Mouse (Mus musculus): ENCODE measurements around the gene Fli1. TPM values are rescaled to one million over a fixed set of nuclear protein-coding genes. Genes with fewer than 3 reads are reported as not detected.

Gene Fli1
- polyA plus RNA-seq, 1 experiment from 2014 or later, result 17.6 TPM

DNA sequence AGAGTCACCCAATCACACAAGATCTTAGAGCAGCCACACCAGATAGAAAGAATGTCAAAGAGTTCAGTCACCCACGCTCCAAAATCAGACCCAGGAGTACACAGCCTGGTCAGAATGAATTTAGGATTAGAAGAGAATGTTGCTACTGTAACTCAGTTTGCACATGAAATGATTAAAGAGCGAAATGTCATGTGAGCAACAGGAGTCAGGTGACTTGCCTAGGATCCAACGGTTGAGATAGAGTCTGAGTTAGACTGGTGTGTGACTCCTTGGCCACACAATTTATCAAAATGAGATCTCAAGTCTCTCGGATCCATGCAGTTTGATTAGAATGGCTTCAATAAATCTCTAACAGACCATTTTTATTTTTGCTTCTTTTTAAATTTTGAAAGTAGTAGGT, 11.1 kb downstream of the Fli1 start:
- H3K36me3 ChIP-seq, result no peaks in the 10 kb centered on the region
- DNase-seq (ENCODE audit: low spot score), result no peak
- no peaks in the 10 kb centered on the region for H3K4me1 ChIP-seq
- H3K27me3 ChIP-seq (ENCODE audit: low read depth, poor library complexity, severe bottlenecking), result no peaks in the 10 kb centered on the region
- no peak overlapping the region for H3K4me3 ChIP-seq
- H3K9me3 ChIP-seq (replicated peaks), result no peaks in the 10 kb centered on the region
- WGBS, result 90% methylated on average over 4 of the region's 4 CpGs
- H3K27ac ChIP-seq (replicated peaks), result no peak overlapping the region

DNA sequence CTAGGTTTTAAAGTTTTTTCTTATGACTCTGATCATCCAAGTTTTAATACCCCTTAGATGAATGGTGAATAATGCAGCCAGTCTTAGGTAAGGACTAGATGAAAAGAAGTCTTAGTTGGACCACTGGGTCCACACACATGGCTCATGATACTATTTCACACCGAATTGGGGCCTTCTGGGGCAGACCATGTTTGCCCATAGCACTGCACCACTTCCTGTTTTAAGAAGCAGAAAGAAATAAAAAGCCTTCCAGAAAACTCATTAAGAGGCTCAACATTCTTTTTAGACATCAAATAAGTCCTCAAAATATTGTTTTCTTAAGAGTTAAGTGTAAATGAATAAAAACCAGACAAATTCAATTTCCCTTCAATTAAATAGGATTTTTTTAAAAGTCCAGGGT, 11.7 kb downstream of the Fli1 start:
- H3K4me3 ChIP-seq, result no peak overlapping the region
- no peak for DNase-seq (ENCODE audit: low spot score)
- H3K36me3 ChIP-seq, result no peaks in the 10 kb centered on the region
- H3K4me1 ChIP-seq, result no peaks in the 10 kb centered on the region
- H3K27ac ChIP-seq (replicated peaks), result no peak overlapping the region
- no peaks in the 10 kb centered on the region for H3K27me3 ChIP-seq (ENCODE audit: low read depth, poor library complexity, severe bottlenecking)
- H3K9me3 ChIP-seq (replicated peaks), result no peaks in the 10 kb centered on the region
- 78% methylated on average over 1 of the region's 1 CpGs for WGBS

DNA sequence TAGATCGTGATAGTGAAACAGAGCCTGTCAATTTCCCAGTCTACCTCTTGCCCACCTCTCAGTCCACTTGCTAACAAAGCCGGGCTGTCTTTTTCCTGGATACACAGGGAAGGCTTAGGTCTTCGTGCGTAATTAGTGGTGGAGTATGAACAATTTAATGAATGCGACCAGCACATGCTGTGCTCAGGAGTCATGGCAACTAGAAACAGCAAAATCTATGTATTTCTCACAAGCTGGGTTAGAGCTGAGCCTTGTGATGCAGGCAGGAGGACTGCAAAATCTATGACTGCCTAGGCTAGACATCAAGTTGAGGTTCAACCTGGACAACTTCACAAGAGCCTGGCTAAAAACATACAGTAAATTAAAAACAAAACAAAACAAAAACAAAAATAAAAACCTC, 12.5 kb downstream of the Fli1 start:
- Histone ChIP-seq H3K4me3 (no peak overlapping the region), H3K4me1 (no peaks in the 10 kb centered on the region), H3K27me3 (ENCODE audit: low read depth, poor library complexity, severe bottlenecking) (no peaks in the 10 kb centered on the region), H3K9me3 (replicated peaks) (no peaks in the 10 kb centered on the region), H3K36me3 (no peaks in the 10 kb centered on the region), H3K27ac (replicated peaks) (no peak overlapping the region)
- no peak for DNase-seq (ENCODE audit: low spot score)
- WGBS, result 72% methylated on average over 5 of the region's 5 CpGs

DNA sequence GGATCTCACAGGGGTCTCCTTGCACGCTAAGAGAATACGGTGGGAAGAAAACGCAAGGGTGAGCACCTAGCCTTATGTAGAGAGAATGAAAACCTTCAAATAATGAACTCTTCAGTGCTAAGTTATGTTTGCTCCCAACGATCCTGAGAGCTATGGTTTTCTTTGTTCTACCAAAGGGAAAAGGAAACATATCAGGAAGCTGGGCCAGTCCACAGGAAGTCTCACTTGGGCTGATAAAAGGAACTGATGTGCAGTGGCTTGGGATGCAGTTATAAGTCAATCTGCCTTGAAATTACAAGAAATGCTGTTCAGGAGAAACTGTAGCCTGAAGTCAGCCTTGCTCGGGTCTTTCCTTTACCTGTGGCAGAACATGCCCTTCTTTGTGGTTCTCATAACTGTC, 13.1 kb downstream of the Fli1 start:
- Histone ChIP-seq H3K27ac (replicated peaks) (no peak overlapping the region), H3K9me3 (replicated peaks) (no peaks in the 10 kb centered on the region), H3K36me3 (no peaks in the 10 kb centered on the region), H3K4me1 (no peaks in the 10 kb centered on the region), H3K4me3 (no peak overlapping the region), H3K27me3 (ENCODE audit: low read depth, poor library complexity, severe bottlenecking) (no peaks in the 10 kb centered on the region)
- no peak for DNase-seq (ENCODE audit: low spot score)
- 93% methylated on average over 5 of the region's 5 CpGs for WGBS

DNA sequence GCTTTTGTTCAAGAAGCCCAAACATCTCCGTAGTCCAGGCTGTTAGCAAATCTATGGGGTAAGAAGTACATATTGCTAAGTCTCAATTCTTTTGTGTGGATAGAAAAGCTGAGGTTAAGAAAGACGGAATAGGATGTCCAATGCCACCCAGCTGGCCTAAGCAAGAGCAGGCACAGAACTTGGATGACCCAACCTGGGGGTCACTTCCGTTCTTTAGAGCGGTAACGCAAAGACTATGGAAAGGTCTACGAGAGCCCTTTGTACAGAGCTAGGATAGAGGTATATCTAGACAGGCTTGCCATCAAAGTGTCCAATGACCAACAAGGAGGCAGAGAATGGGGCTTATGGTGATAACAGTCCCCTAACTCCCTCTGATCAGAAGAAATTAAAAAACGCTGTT, 15.3 kb downstream of the Fli1 start:
- WGBS, result 89% methylated on average over 7 of the region's 7 CpGs
- Histone ChIP-seq H3K27ac (replicated peaks) (no peak overlapping the region), H3K36me3 (no peaks in the 10 kb centered on the region), H3K4me1 (peaks cover 3% of the 10 kb centered on the region; the same call in 1 of the 2 replicates), H3K27me3 (ENCODE audit: low read depth, poor library complexity, severe bottlenecking) (no peaks in the 10 kb centered on the region), H3K9me3 (replicated peaks) (no peaks in the 10 kb centered on the region), H3K4me3 (no peak overlapping the region)
- DNase-seq (ENCODE audit: low spot score), result no peak

DNA sequence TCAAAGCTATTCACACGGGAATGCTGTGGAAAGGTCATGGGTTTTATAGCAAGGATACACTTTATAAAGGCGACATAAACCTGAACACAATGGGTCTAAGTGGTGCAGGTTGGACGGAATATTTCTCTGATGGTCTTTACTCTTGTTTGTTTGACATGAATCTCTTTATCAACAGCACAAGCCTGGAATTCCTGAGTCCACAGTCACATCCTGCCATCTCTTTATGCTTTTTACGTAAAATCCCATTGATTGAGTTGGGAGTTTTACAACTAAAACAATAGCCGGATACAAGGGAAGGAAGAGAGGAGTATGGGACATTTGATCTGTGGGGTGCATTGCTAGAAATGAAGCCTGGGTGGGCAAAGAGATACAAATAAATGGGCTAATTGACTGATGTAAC, 16.9 kb downstream of the Fli1 start:
- peaks cover 3% of the 10 kb centered on the region; the same call in 1 of the 2 replicates for H3K4me1 ChIP-seq
- 91% methylated on average over 5 of the region's 5 CpGs for WGBS
- no peaks in the 10 kb centered on the region for H3K27me3 ChIP-seq (ENCODE audit: low read depth, poor library complexity, severe bottlenecking)
- no peaks in the 10 kb centered on the region for H3K36me3 ChIP-seq
- no peak overlapping the region for H3K4me3 ChIP-seq
- no peak for DNase-seq (ENCODE audit: low spot score)
- no peak overlapping the region for H3K27ac ChIP-seq (replicated peaks)
- no peaks in the 10 kb centered on the region for H3K9me3 ChIP-seq (replicated peaks)

DNA sequence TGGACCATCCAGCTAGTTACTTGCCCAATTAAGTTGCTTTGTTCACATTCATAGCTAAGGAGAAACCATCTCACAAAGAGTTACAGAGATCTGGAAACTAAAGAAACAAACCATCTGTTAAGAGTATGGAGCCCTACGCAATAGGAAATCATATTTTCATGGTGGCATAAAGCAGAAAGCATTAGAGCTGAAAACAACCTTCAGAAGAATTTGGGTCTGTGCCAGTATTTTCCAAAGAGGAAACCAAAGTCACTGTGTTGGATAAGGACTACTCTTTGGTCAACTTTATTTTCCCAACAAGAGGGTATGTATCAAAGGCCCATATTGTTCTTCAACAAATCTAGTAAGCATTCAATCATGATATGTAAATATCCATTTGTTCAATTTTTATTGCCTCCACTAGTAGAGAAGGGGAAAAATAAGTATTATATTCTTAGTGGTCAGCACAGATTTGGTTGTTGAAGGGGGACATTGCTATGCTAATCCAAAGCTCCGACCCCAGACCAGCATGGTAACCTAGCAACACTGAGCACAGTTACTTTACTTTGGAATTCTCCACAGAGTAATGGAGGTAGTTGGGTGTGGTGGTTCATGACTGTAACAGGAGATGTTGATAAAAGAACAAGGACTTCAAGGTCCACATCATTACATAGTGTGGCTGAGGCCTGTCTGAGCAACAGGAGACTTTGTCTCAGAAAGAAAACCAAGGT, 20.0 kb downstream of the Fli1 start:
- 71% methylated on average over 2 of the region's 2 CpGs for WGBS
- Histone ChIP-seq H3K4me1 (peaks cover 18% of the 10 kb centered on the region), H3K27me3 (ENCODE audit: low read depth, poor library complexity, severe bottlenecking) (no peaks in the 10 kb centered on the region), H3K36me3 (no peaks in the 10 kb centered on the region), H3K27ac (replicated peaks) (no peak overlapping the region), H3K4me3 (no peak overlapping the region), H3K9me3 (replicated peaks) (no peaks in the 10 kb centered on the region)
- DNase-seq (ENCODE audit: low spot score), result no peak

DNA sequence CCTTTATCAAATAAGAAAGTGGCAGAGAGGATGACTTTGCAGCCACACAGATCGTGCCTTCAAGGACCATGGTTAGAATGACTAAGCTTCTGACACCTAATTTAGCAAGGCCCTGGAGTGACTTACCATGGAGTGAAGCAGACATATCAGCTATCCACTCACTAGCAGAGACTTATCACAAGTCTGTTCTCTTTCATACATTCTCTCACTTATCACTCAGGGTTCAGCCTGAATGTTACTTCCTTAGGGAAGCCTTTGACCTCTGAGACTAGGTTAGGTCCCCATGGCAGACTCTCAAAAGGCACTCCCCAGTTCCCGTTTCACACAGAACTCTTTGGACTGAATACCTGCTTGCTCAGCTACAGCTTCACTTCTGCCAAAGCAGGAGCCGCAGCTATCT, 21.3 kb downstream of the Fli1 start:
- Histone ChIP-seq H3K27ac (replicated peaks) (no peak overlapping the region), H3K27me3 (ENCODE audit: low read depth, poor library complexity, severe bottlenecking) (no peaks in the 10 kb centered on the region), H3K4me1 (peaks cover 23% of the 10 kb centered on the region), H3K36me3 (no peaks in the 10 kb centered on the region), H3K9me3 (replicated peaks) (no peaks in the 10 kb centered on the region), H3K4me3 (no peak overlapping the region)
- no peak for DNase-seq (ENCODE audit: low spot score)
- WGBS, result 83% methylated on average over 3 of the region's 3 CpGs

DNA sequence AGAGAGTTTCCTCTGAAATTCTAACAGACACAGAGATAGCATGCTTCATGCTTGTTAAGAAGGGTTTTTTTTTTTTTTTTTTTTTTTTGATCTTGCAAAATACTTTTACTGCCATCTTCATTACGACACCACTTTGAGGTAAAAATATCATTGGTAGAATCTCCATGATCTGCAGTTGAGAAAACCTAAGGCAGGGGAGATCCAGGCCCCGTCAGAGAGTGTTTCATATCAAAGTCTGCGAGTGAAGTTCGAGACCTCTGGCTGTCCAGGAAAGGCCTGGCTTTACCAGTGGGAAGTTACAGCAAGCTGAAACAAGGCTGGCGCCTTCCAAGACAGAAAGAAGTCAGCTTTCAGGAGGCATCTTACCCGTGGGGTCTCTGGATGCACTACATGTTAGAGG, 21.8 kb downstream of the Fli1 start:
- WGBS, result 80% methylated on average over 6 of the region's 6 CpGs
- Histone ChIP-seq H3K4me1 (peaks cover 23% of the 10 kb centered on the region), H3K4me3 (no peak overlapping the region), H3K9me3 (replicated peaks) (no peaks in the 10 kb centered on the region), H3K36me3 (no peaks in the 10 kb centered on the region), H3K27me3 (ENCODE audit: low read depth, poor library complexity, severe bottlenecking) (no peaks in the 10 kb centered on the region), H3K27ac (replicated peaks) (no peak overlapping the region)
- no peak for DNase-seq (ENCODE audit: low spot score)

DNA sequence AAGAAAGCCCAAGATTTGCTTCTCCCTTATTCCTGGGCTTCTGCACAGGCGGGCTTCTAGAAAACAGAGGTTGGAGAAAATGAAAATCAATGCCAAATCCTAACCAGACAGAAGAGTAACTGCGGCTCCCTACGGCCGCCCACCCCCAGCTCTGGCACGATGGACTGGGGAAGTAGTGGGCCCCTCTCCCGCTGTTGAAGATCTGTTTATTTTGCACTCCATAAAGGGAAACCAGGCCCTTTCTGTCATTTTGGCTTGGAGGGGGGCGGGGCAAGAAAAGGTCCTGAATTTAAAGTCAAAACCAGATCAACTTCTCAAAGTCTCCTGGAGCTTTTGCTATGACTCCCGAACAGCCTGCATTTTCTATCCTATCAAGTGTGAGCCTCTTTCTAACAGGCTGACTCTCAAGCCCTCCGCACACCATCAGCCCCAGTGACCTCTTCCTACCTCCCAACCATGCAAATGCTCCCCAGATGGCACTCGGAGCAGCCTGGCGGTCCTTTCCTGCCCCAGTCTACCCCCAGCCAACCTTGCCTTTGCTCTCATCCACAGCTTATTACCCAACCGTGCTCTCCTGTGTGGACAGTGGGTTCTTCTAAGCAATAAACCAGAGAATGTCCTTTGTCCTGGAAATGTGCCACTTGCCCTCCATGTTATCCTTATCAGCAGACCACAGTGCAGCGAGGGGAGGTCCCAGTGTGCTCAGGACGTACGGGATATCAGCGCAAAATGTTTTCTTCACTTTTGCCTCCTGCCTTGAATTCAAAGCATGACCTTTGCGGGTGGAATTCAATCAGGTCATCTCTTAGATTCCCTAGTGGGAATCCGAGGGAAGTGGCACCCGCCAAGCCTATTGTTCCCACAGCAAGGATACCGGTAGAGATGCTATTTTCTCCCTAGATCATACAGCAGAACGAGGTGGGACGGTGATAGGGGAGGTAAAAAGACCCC, 23.3 kb downstream of the Fli1 start:
- no peak overlapping the region for H3K27ac ChIP-seq (replicated peaks)
- DNase-seq (ENCODE audit: low spot score), result no peak
- H3K4me1 ChIP-seq, result peaks cover 27% of the 10 kb centered on the region

DNA sequence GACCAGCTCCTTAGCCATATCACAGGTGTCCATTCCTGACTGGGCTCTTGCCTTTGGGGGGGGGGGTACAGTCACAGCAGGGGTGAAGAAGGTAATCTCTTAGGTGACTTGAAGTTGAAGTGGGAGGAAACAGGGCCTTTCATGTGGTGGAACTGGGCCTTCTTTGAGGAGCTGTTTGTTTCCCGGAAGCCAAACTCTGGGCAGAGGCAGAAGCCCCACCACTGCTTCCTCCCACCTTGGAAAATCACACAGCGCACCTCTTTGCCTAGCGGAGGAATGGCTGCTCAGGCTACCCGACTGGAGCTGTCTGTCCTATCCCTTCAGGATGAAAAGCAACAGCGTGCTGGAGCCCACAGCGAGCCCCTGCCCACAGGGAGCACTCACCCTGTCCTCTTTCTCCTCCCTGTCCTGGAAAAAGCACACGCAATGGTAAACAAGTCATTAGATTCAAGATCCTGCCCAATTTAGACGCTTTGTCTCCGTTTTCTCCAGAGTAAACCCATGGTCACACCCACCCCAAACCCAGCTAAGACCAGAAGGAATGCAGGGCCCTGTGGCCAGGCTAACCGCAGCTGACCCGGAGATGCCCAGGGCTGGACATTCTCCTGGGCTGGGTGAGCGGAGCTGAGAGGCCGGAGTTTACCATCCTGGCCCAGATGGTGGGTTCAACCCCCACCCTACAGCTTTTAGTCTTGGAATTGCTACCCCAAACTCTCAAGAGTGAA, 24.1 kb downstream of the Fli1 start:
- H3K4me3 ChIP-seq, result no peak overlapping the region
- H3K9me3 ChIP-seq (replicated peaks), result no peaks in the 10 kb centered on the region
- H3K36me3 ChIP-seq, result no peaks in the 10 kb centered on the region
- H3K27me3 ChIP-seq (ENCODE audit: low read depth, poor library complexity, severe bottlenecking), result no peaks in the 10 kb centered on the region
- no peak overlapping the region; the same call in 1 of the 2 replicates for H3K27ac ChIP-seq (replicated peaks)
- H3K4me1 ChIP-seq, result peaks cover 29% of the 10 kb centered on the region
- no peak for DNase-seq (ENCODE audit: low spot score)
- WGBS, result 65% methylated on average over 13 of the region's 13 CpGs

More for the DNA sequence above, 23.3 kb downstream of the Fli1 start:
- 62% methylated on average over 22 of the region's 22 CpGs for WGBS
- no peaks in the 10 kb centered on the region for H3K36me3 ChIP-seq
- no peaks in the 10 kb centered on the region for H3K27me3 ChIP-seq (ENCODE audit: low read depth, poor library complexity, severe bottlenecking)
- H3K9me3 ChIP-seq (replicated peaks), result no peaks in the 10 kb centered on the region
- no peak overlapping the region for H3K4me3 ChIP-seq

DNA sequence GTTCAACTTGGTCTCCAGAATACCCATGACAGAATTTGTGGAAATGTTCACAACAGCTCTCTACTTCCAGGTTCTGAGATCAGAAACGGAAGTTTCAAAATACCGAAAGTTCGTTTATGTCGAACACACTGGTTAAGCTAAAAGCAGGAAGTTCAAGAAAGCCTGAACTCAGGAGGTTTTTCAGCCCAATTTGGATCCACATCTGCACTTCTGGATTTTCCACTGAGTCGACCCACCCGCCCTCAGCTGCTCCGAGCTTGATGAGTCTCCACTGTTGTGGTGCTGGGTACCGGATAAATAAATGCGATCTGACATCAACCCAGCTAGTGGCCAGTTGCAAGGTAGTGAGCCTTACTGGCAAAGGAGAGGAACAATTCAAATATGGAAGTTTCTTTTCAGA, 26.0 kb downstream of the Fli1 start:
- Histone ChIP-seq H3K4me1 (peaks cover 26% of the 10 kb centered on the region), H3K4me3 (no peak overlapping the region), H3K27me3 (ENCODE audit: low read depth, poor library complexity, severe bottlenecking) (no peaks in the 10 kb centered on the region), H3K36me3 (no peaks in the 10 kb centered on the region), H3K27ac (replicated peaks) (no peak overlapping the region), H3K9me3 (replicated peaks) (no peaks in the 10 kb centered on the region)
- no peak for DNase-seq (ENCODE audit: low spot score)
- 83% methylated on average over 9 of the region's 9 CpGs for WGBS
